Mouse (Mus musculus): ENCODE data around the gene Olfr770. TPM values are rescaled to one million over a fixed set of nuclear protein-coding genes. Genes with fewer than 3 reads are reported as not detected.
"Not testable (repeated sequence)": the region's sequence is repeated elsewhere in the genome, so short reads cannot be mapped to it uniquely, and the experiment has no call there.

Olfr770 gene
- not detected in 2 replicates for polyA plus RNA-seq (2014; fragmentation: Nextera tagmentation; extraction: Ambion mirVana)

DNA sequence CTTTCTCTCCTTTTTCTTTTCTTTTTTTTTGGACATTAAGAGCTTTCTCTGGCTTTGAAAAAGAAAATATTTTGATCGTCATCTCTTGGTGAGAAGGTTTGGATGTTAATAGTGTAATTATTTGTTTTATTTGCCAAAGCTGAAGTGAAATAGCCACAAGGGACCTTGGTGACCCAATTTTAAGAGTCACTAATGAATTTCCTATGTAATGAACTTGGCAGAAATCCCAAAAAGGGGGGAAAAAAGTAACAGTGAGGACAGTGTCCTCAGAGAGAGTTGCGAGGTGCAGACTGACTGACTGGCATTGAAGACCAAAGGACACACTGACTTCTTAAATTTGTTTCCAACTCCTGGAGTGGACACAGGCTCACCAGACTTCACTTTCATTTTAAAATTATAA is at the start of gene Olfr770:
TSS of gene Olfr770 (minus strand) at position 101 of the 400 bp plus-strand sequence.
- Histone ChIP-seq H3K4me3 (ENCODE audit: low read depth, low read length) (no peak within 1 kb of the TSS), H3K27me3 (ENCODE audit: control insufficient read depth, insufficient read depth, low read length) (no peaks in the 10 kb centered on the region), H3K4me1 (ENCODE audit: control insufficient read depth, insufficient read depth, low read length) (no peaks in the 10 kb centered on the region), H3K9ac (ENCODE audit: low read length) (no peak within 1 kb of the TSS), H3K27ac (ENCODE audit: low read depth, low read length) (no peak within 1 kb of the TSS), H3K9me3 (ENCODE audit: control insufficient read depth, low read length) (no peaks in the 10 kb centered on the region), H3K4me2 (no peak within 1 kb of the TSS), H3K36me3 (ENCODE audit: control insufficient read depth, insufficient read depth, low read length) (no peaks in the 10 kb centered on the region)
- ATAC-seq (ENCODE audit: low FRiP score) (no peak), DNase-seq (ENCODE audit: low spot score, missing footprints) (no peak)
- 89% methylated on average over 2 of the region's 2 CpGs for WGBS

DNA sequence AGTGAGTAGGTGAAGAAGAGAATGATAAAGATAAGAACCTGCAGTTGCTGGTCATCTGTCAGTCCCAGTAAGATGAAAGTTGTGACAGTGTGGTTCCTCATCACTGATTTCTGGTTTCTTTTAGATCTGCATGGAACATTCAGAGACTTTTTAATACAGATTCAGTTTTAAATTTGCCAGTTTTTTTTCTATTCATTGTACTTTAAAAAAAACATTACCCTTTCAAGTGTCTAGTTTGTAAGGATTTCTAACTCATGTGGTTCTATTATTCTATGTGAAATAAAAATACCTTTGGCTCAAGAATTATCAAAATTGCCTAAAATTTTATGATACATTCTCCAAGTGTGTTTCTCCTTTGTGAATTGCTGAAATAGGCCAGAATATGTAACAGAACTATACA is 48.5 kb upstream of the Olfr770 start, which contains the start of gene Olfr773:
TSS of gene Olfr773 (minus strand) at position 101 of the 400 bp plus-strand sequence.
- not testable (repeated sequence) for H3K4me1 ChIP-seq (ENCODE audit: control insufficient read depth, insufficient read depth, low read length); H3K36me3 ChIP-seq (ENCODE audit: control insufficient read depth, insufficient read depth, low read length); ATAC-seq (ENCODE audit: low FRiP score)

DNA sequence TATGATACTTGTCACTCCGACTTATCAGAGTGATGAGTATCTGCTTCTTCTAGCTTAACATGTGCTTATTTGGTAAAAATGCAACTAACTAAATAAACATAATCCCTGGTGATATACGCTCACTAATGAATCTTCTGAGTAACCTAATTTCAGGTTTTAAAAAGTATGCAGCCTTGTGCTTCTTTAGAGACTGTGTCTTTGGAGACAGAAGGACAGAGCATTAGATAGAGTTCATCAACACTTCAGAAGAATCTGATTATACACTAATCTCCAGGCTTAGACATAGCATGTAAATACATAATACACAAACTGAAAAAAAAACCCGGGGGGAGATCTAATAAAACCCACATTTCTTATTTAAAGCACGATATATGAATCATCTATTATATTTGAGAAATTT is 39.0 kb upstream of the Olfr770 start, which contains the start of gene Olfr772:
TSS of gene Olfr772 (minus strand) at position 101 of the 400 bp plus-strand sequence.
- not testable (repeated sequence) for H3K4me3 ChIP-seq (ENCODE audit: low read depth, low read length); H3K27ac ChIP-seq (ENCODE audit: low read depth, low read length); DNase-seq (ENCODE audit: low spot score, missing footprints); H3K4me2 ChIP-seq; H3K36me3 ChIP-seq (ENCODE audit: control insufficient read depth, insufficient read depth, low read length); H3K9me3 ChIP-seq (ENCODE audit: control insufficient read depth, low read length); H3K27me3 ChIP-seq (ENCODE audit: control insufficient read depth, insufficient read depth, low read length); H3K4me1 ChIP-seq (ENCODE audit: control insufficient read depth, insufficient read depth, low read length); H3K9ac ChIP-seq (ENCODE audit: low read length); ATAC-seq (ENCODE audit: low FRiP score)
- 78% methylated on average over 3 of the region's 4 CpGs for WGBS

More for the DNA sequence above, 48.5 kb upstream of the Olfr770 start, which contains the start of gene Olfr773:
- H3K9me3 ChIP-seq (ENCODE audit: control insufficient read depth, low read length); H3K4me3 ChIP-seq (ENCODE audit: low read depth, low read length); H3K27me3 ChIP-seq (ENCODE audit: control insufficient read depth, insufficient read depth, low read length); H3K9ac ChIP-seq (ENCODE audit: low read length); H3K27ac ChIP-seq (ENCODE audit: low read depth, low read length); DNase-seq (ENCODE audit: low spot score, missing footprints); H3K4me2 ChIP-seq: not testable (repeated sequence)

DNA sequence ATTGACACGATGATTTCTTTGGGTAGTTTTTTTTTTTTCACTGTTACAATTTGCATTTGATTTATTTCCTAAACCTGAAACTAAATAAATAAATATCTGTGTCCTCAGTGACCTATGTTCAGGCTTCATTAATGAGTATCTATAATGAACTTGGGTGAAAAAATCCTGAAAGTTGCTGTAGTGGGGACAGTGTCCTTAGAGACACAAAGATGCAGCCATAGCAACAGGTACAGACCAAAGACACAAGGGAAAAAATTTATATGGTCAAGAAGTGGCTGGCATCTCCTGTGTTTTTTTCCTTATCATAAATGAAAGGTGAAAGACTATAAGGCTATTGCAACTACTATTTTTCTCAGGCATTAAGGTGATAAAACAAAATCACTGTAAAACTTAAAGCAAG is 25.9 kb upstream of the Olfr770 start, which contains the start of gene Olfr771:
TSS of gene Olfr771 (minus strand) at position 101 of the 400 bp plus-strand sequence.
- no peak within 1 kb of the TSS for H3K27ac ChIP-seq (ENCODE audit: low read depth, low read length)
- DNase-seq (ENCODE audit: low spot score, missing footprints) (no peak), ATAC-seq (ENCODE audit: low FRiP score) (no peak)
- H3K9me3 ChIP-seq (ENCODE audit: control insufficient read depth, low read length): no peaks in the 10 kb centered on the region
- no peak within 1 kb of the TSS for H3K4me2 ChIP-seq
- 89% methylated on average over 1 of the region's 1 CpGs for WGBS
- no peak within 1 kb of the TSS for H3K9ac ChIP-seq (ENCODE audit: low read length)
- no peak within 1 kb of the TSS for H3K4me3 ChIP-seq (ENCODE audit: low read depth, low read length)
- no peaks in the 10 kb centered on the region for H3K27me3 ChIP-seq (ENCODE audit: control insufficient read depth, insufficient read depth, low read length)
- no peaks in the 10 kb centered on the region for H3K36me3 ChIP-seq (ENCODE audit: control insufficient read depth, insufficient read depth, low read length)
- no peaks in the 10 kb centered on the region for H3K4me1 ChIP-seq (ENCODE audit: control insufficient read depth, insufficient read depth, low read length)

- no peaks in the 10 kb centered on the region for H3K9me3 ChIP-seq (ENCODE audit: control insufficient read depth, low read length)
- H3K36me3 ChIP-seq (ENCODE audit: control insufficient read depth, insufficient read depth, low read length): no peaks in the 10 kb centered on the region
- H3K4me2 ChIP-seq: no peak within 1 kb of the TSS
- WGBS: 92% methylated on average over 2 of the region's 2 CpGs
- no peaks in the 10 kb centered on the region for H3K27me3 ChIP-seq (ENCODE audit: control insufficient read depth, insufficient read depth, low read length)
- no peak within 1 kb of the TSS for H3K9ac ChIP-seq (ENCODE audit: low read length)
- no peak within 1 kb of the TSS for H3K4me3 ChIP-seq (ENCODE audit: low read depth, low read length)
- no peak for DNase-seq (ENCODE audit: low spot score, missing footprints)
- no peak for ATAC-seq (ENCODE audit: low FRiP score)
- H3K27ac ChIP-seq (ENCODE audit: low read depth, low read length): no peak within 1 kb of the TSS
- no peaks in the 10 kb centered on the region for H3K4me1 ChIP-seq (ENCODE audit: control insufficient read depth, insufficient read depth, low read length)
These were observed 21.0 kb downstream of the Olfr770 start, which contains the start of gene Olfr769 for GRCm38 (mm10) chr10:129117761-129118160. Gene Olfr769, minus strand, starts transcription at chr10:129117861.

DNA sequence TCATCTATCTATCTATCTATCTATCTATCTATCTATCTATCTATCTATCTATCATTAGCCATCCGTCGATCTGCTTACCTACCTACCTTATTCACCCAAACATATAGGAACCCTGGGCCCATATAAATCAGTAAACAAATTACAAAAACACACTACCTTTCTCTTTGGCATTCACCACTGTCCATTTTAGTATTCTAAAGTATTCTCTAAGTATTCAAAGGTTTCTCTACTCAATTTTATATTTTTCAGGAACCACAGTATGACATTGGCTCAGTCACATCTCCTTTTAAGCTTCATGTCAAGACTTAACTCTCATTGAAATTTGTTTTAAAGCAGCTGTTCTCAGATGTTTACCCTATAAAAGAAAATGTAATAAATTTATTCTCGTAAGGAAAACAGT is 23.7 kb downstream of the Olfr770 start:
- H3K36me3 ChIP-seq (ENCODE audit: control insufficient read depth, insufficient read depth, low read length): no peaks in the 10 kb centered on the region
- no peak for DNase-seq (ENCODE audit: low spot score, missing footprints)
- no peaks in the 10 kb centered on the region for H3K9me3 ChIP-seq (ENCODE audit: control insufficient read depth, low read length)
- no peak overlapping the region for H3K27ac ChIP-seq (ENCODE audit: low read depth, low read length)
- WGBS: 92% methylated on average over 3 of the region's 3 CpGs
- no peak for ATAC-seq (ENCODE audit: low FRiP score)
- no peaks in the 10 kb centered on the region for H3K27me3 ChIP-seq (ENCODE audit: control insufficient read depth, insufficient read depth, low read length)
- H3K4me3 ChIP-seq (ENCODE audit: low read depth, low read length): no peak overlapping the region
- no peak overlapping the region for H3K4me2 ChIP-seq
- H3K9ac ChIP-seq (ENCODE audit: low read length): no peak overlapping the region
- no peaks in the 10 kb centered on the region for H3K4me1 ChIP-seq (ENCODE audit: control insufficient read depth, insufficient read depth, low read length)

DNA sequence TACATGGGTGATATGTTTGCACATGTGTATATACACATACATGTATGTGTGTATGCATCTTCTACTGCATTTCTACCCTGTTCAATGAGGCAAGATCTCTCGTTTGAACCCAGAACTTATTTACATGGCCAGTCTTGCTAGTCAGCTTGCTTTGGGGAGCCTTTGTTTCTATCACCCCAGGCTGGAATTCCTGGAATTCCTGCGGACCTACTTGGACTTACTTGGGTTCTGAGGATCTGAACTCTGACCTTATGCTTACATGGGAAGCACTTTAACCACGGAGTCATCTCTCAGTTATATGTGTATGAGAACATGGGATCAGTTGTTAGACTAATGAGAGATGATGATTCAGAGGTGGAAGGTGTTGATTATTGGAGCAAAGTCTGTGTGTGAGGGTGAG is 37.6 kb downstream of the Olfr770 start:
- H3K9me3 ChIP-seq (ENCODE audit: control insufficient read depth, low read length): no peaks in the 10 kb centered on the region
- WGBS: 43% methylated on average over 3 of the region's 3 CpGs

GRCm38 (mm10) chr10:129099275-129099674 is 39.5 kb downstream of the Olfr770 start, which contains the start of gene Olfr768:
Gene Olfr768, minus strand, starts transcription at chr10:129099375.
- DNase-seq (ENCODE audit: low spot score, missing footprints): no peak
- ATAC-seq (ENCODE audit: low FRiP score): no peak

More for the DNA sequence above, 37.6 kb downstream of the Olfr770 start:
- no peak overlapping the region for H3K9ac ChIP-seq (ENCODE audit: low read length)
- no peak overlapping the region for H3K4me3 ChIP-seq (ENCODE audit: low read depth, low read length)
- H3K4me1 ChIP-seq (ENCODE audit: control insufficient read depth, insufficient read depth, low read length): no peaks in the 10 kb centered on the region
- no peak overlapping the region for H3K27ac ChIP-seq (ENCODE audit: low read depth, low read length)
- no peak overlapping the region for H3K4me2 ChIP-seq
- DNase-seq (ENCODE audit: low spot score, missing footprints): no peak
- no peak for ATAC-seq (ENCODE audit: low FRiP score)
- H3K36me3 ChIP-seq (ENCODE audit: control insufficient read depth, insufficient read depth, low read length): no peaks in the 10 kb centered on the region
- no peaks in the 10 kb centered on the region for H3K27me3 ChIP-seq (ENCODE audit: control insufficient read depth, insufficient read depth, low read length)

DNA sequence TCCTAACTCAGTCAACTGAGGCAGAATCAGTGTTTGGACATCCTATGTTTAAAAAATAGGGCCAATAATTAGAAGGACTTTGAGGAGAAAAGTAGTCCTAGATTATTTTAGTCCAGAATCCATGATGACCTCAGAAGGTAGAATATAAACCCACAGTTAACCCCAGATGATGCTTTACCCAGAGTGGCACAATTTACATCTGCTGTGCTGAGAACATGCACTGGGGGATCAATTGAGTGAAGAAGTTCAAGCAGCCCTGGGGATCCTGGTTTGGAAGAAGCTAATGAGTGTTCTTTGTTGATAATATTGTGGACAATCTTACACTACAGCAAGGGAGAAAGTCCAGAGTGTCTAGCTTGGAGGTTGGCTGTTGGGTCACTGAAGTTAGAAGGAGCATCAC is 56.0 kb downstream of the Olfr770 start, which contains the start of gene Olfr767:
TSS of gene Olfr767 (minus strand) at position 101 of the 400 bp plus-strand sequence.
- not testable (repeated sequence) for H3K27me3 ChIP-seq (ENCODE audit: control insufficient read depth, insufficient read depth, low read length); H3K9ac ChIP-seq (ENCODE audit: low read length); H3K4me1 ChIP-seq (ENCODE audit: control insufficient read depth, insufficient read depth, low read length); H3K36me3 ChIP-seq (ENCODE audit: control insufficient read depth, insufficient read depth, low read length); DNase-seq (ENCODE audit: low spot score, missing footprints); ATAC-seq (ENCODE audit: low FRiP score); H3K4me2 ChIP-seq; H3K27ac ChIP-seq (ENCODE audit: low read depth, low read length); H3K9me3 ChIP-seq (ENCODE audit: control insufficient read depth, low read length); H3K4me3 ChIP-seq (ENCODE audit: low read depth, low read length)

More at GRCm38 (mm10) chr10:129099275-129099674, 39.5 kb downstream of the Olfr770 start, which contains the start of gene Olfr768:
- no peak within 1 kb of the TSS for H3K4me2 ChIP-seq
- no peak within 1 kb of the TSS for H3K4me3 ChIP-seq (ENCODE audit: low read depth, low read length)
- 89% methylated on average over 1 of the region's 1 CpGs for WGBS
- H3K27ac ChIP-seq (ENCODE audit: low read depth, low read length): no peak within 1 kb of the TSS
- H3K9ac ChIP-seq (ENCODE audit: low read length): no peak within 1 kb of the TSS
- no peaks in the 10 kb centered on the region for H3K4me1 ChIP-seq (ENCODE audit: control insufficient read depth, insufficient read depth, low read length)
- H3K27me3 ChIP-seq (ENCODE audit: control insufficient read depth, insufficient read depth, low read length): no peaks in the 10 kb centered on the region
- no peaks in the 10 kb centered on the region for H3K9me3 ChIP-seq (ENCODE audit: control insufficient read depth, low read length)
- no peaks in the 10 kb centered on the region for H3K36me3 ChIP-seq (ENCODE audit: control insufficient read depth, insufficient read depth, low read length)

All from midbrain, embryonic 11.5 days (tissue).